Mouse (Mus musculus) macrophage (primary cell): ENCODE data around the gene Kng1. TPM values are rescaled to one million over a fixed set of nuclear protein-coding genes. Genes with fewer than 3 reads are reported as not detected.

Experiments
- H3K27ac ChIP-seq: fragments of 350-480 bp; formaldehyde crosslinking; 2 replicates; pipeline ENCODE4 v1.9.0; 2021
- H3K36me3 ChIP-seq: fragments of 350-480 bp; formaldehyde crosslinking; 2 replicates; pipeline ENCODE4 v1.9.0; 2021; ENCODE audit errors: inconsistent target
- H3K4me3 ChIP-seq: fragments of 350-480 bp; formaldehyde crosslinking; 2 replicates; pipeline ENCODE4 v1.9.0; 2021; ENCODE audit errors: inconsistent target
- H3K79me2 ChIP-seq: fragments of 350-480 bp; formaldehyde crosslinking; 2 replicates; pipeline ENCODE4 v1.9.0; 2021; ENCODE audit errors: inconsistent target
- WGBS: methylation state at CpG from one replicate; pipeline ENCODE4 v1.1.7; 2026; ENCODE audit warnings: inconsistent platforms; ENCODE audit not compliant: missing documents; 5-methylcytosine and 5-hydroxymethylcytosine counted together
- polyA plus RNA-seq: library from polyadenylated mRNA; stranded (reverse); fragments of 250-400 nt; gene quantifications from 3 replicates; pipeline ENCODE4 v1.2.4, GENCODE M21; 2018; ENCODE audit warnings: inconsistent platforms

Gene Kng1
- polyA plus RNA-seq, 1 experiment from 2014 or later = not detected

- H3K36me3 ChIP-seq = peaks cover 29% of the 10 kb centered on the region
- WGBS = 87% methylated on average over 3 of the region's 3 CpGs
- H3K79me2 ChIP-seq = peaks cover 15% of the 10 kb centered on the region
- H3K4me3 ChIP-seq = no peak overlapping the region
- H3K27ac ChIP-seq = no peak overlapping the region
Observed at GRCm38 (mm10) chr16:23115486-23115885, 57.8 kb downstream of the Kng1 start.

- Histone ChIP-seq H3K79me2 (no peaks in the 10 kb centered on the region), H3K4me3 (no peak overlapping the region), H3K27ac (no peak overlapping the region), H3K36me3 (peaks cover 16% of the 10 kb centered on the region)
- 93% methylated on average over 4 of the region's 4 CpGs for WGBS
Observed at GRCm38 (mm10) chr16:23117173-23117572, 59.5 kb downstream of the Kng1 start.

GRCm38 (mm10) chr16:23122446-23122845 is 64.8 kb downstream of the Kng1 start:
- H3K36me3 ChIP-seq = no peaks in the 10 kb centered on the region
- H3K79me2 ChIP-seq = peaks cover 11% of the 10 kb centered on the region
- no peak overlapping the region for H3K27ac ChIP-seq
- WGBS = 100% methylated on average over 3 of the region's 3 CpGs
- no peak overlapping the region for H3K4me3 ChIP-seq

GRCm38 (mm10) chr16:23123104-23123503 is 65.4 kb downstream of the Kng1 start:
- 94% methylated on average over 4 of the region's 4 CpGs for WGBS
- no peaks in the 10 kb centered on the region for H3K36me3 ChIP-seq
- H3K79me2 ChIP-seq = peaks cover 11% of the 10 kb centered on the region
- no peak overlapping the region for H3K4me3 ChIP-seq
- H3K27ac ChIP-seq = no peak overlapping the region

DNA sequence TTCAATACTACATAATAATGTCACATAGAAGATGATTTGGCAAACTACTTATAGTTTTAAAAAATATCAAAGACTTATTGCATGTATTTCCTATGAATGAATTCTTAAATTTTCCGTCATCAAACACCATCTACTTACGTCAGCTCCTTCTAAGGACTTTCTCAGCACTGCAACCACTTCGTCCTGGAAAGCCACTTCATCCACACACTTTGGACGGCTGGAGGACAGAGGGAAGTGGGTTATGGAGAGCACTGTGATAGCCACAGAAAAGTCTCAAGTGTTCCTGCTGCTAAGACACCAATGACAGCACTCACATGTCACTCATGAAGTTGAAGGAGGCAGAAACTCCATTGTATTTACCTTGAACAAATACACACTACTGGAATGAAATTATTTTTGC is 66.7 kb downstream of the Kng1 start:
- no peak overlapping the region for H3K27ac ChIP-seq
- no peak overlapping the region for H3K4me3 ChIP-seq
- peaks cover 11% of the 10 kb centered on the region for H3K79me2 ChIP-seq
- H3K36me3 ChIP-seq = no peaks in the 10 kb centered on the region
- WGBS = 88% methylated on average over 4 of the region's 4 CpGs

GRCm38 (mm10) chr16:23127311-23127672 is 69.6 kb downstream of the Kng1 start:
- H3K36me3 ChIP-seq = no peaks in the 10 kb centered on the region
- H3K4me3 ChIP-seq = peak overlapping the region; percentile 83
- H3K79me2 ChIP-seq = peaks cover 11% of the 10 kb centered on the region
- H3K27ac ChIP-seq = peak overlapping the region; percentile 87
- 0% methylated on average over 4 of the region's 4 CpGs for WGBS

DNA sequence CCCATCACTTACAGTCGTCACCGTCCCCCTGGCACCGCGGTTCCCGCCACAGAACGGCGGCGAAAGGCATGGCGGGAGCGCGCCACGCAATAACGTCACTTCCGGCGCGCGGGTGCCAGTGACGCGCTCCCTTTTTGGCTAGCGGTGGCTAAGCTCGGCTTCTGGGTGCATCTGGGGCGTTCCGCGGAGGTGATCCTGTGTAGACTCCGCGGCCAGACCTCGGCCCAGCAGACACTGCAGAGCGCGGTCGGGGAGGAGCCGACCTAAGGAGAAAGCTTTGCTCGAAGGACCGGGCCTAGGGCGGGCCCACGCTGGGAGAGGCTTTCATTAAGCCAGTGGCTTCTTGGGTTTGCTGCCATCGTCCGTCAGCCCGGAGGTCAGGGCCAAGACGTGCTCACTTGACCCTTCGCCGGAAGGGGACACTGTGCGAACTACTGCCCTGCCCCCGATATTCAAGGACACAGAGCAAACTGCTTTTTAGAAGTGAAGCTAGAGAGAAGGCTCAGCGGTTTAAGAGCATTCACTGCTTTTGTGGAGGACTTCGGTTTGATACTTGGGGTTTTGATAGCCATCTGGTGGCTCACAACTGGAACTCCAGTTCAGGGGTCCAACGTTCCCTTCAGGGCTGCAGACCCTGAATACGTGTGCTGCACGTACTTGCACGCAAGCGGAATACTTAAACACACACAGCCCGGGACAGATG is 70.2 kb downstream of the Kng1 start, which contains the start of gene Rfc4:
TSS of gene Rfc4 (minus strand) at position 65 of the 703 bp plus-strand sequence.
- Histone ChIP-seq H3K79me2 (peaks cover 11% of the 10 kb centered on the region), H3K4me3 (peak within 1 kb of the TSS; percentile 83), H3K36me3 (no peaks in the 10 kb centered on the region), H3K27ac (peak within 1 kb of the TSS; percentile 87)
- under 1% methylated on average over 50 of the region's 51 CpGs for WGBS

GRCm38 (mm10) chr16:23130303-23130702 is 72.6 kb downstream of the Kng1 start:
- peaks cover 11% of the 10 kb centered on the region for H3K79me2 ChIP-seq
- H3K36me3 ChIP-seq = no peaks in the 10 kb centered on the region
- no peak overlapping the region for H3K27ac ChIP-seq
- 93% methylated on average over 3 of the region's 3 CpGs for WGBS
- no peak overlapping the region for H3K4me3 ChIP-seq

Other genes starting within 250 kb of the Kng1 start
- gene Crygs, start 246.3 kb upstream of the Kng1 start, polyA plus RNA-seq = not detected in 3 replicates
- 13.2 to 17.4 TPM (median 13.6 TPM) in 3 replicates for gene Tbccd1, start 200.2 kb upstream of the Kng1 start, polyA plus RNA-seq
- gene Dnajb11, start 200.0 kb upstream of the Kng1 start, polyA plus RNA-seq = 117 to 177 TPM (median 172 TPM) in 3 replicates
- gene Ahsg, start 166.6 kb upstream of the Kng1 start, polyA plus RNA-seq = not detected in 3 replicates
- gene Fetub, start 139.5 kb upstream of the Kng1 start, polyA plus RNA-seq = not detected in 3 replicates
- not detected in 3 replicates for gene Hrg, start 106.8 kb upstream of the Kng1 start, polyA plus RNA-seq
- not detected in 3 replicates for gene Kng2, start 28.4 kb upstream of the Kng1 start, polyA plus RNA-seq
- gene Eif4a2, start 49.6 kb downstream of the Kng1 start, polyA plus RNA-seq = 205 to 241 TPM (median 212 TPM) in 3 replicates
- 2.4 to 20.5 TPM (median 3.8 TPM) in 3 replicates for gene Rfc4, start 69.9 kb downstream of the Kng1 start, polyA plus RNA-seq
- not detected in 3 replicates for gene Adipoq, start 88.7 kb downstream of the Kng1 start, polyA plus RNA-seq
- 24.0 to 59.9 TPM (median 43.6 TPM) in 3 replicates for gene St6gal1, start 166.9 kb downstream of the Kng1 start, polyA plus RNA-seq